Comparison of ENCODE assay signal across 8 mouse cellular contexts in the genomic region with DNA sequence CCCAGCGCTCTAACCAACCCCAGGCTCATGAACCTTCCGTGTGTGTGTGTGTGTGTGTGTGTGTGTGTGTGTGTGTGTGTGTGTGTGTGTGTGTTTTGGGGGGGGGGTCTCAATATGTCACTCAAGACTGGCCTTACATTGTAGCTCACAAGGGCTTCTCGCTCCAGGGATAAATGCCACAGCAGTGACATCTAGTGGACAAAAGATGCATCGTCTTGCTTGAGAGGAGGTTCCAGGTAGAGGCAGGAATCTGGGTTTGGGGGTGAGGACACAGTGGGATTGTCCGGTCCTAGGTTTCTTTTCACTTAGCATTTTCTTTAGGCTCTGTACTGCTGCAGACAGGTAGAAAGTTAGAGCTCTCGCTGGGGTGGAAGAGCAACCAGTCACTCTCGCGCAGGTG.
DNase-seq lines count a peak whose midpoint lies in the region; ATAC-seq lines count a peak whose summit lies in the region.

No protein-coding gene starts in this region.

- peak; percentile 9 for DNase-seq in heart, adult 8-10 months (ENCODE audit: low spot score)
- DNase-seq in heart, adult 9 months (ENCODE audit: low spot score in 2 of 2) = no peak
- DNase-seq in 3T3-L1 (ENCODE audit: low read depth, low spot score) (peak; percentile 70), R1 (ENCODE audit: low read depth, low spot score) (peak; percentile 64)
- DNase-seq in embryo, embryonic 11.5 days (ENCODE audit: low read depth, low spot score) = peak; percentile 52
- peak; percentile 14 to 63 for DNase-seq in kidney, postnatal 36 days

- peak; percentile 67 for ATAC-seq in megakaryocyte, adult 5-6 weeks (ENCODE audit: poor library complexity, severe bottlenecking)
- no peak for ATAC-seq in erythroid progenitor cell, adult 5-6 weeks (replicated peaks; ENCODE audit: low FRiP score, poor library complexity, severe bottlenecking)

Comparison
In these comparisons a context has a peak if more than half of its experiments do, and no peak if none do; other contexts are left out.
1. DNase-seq: peak in heart, adult 8-10 months (single experiment), 3T3-L1 (single experiment), R1 (single experiment), embryo, embryonic 11.5 days (single experiment) and kidney, postnatal 36 days (2 of 2); none in heart, adult 9 months (0 of 2).